Mouse (Mus musculus) brain, embryonic 14.5 days (tissue): Measurements from ENCODE around the gene Dnaaf2. TPM values are rescaled to one million over a fixed set of nuclear protein-coding genes. Genes with fewer than 3 reads are reported as not detected.

Experiments
- DNase-seq: peaks from one replicate; pipeline ENCODE4 v3.0.0-alpha.2; 2011; ENCODE audit warnings: low read depth
- CTCF ChIP-seq: fragments of 200-500 bp; IDR thresholded peaks from 2 replicates; pipeline ENCODE4 v1.5.1; 2012; ENCODE audit warnings: inconsistent platforms, mild to moderate bottlenecking, moderate library complexity, borderline replicate concordance; ENCODE audit not compliant: insufficient read depth, insufficient read length; ENCODE audit errors: extremely low read depth
- POLR2A ChIP-seq: fragments of 200-500 bp; IDR thresholded peaks from 2 replicates; pipeline ENCODE4 v1.6.1; 2012; ENCODE audit warnings: mild to moderate bottlenecking, inconsistent platforms, borderline replicate concordance; ENCODE audit not compliant: poor library complexity, insufficient read depth, insufficient read length, severe bottlenecking; ENCODE audit errors: extremely low read depth
- polyA plus RNA-seq: library from polyadenylated mRNA; depleted of rRNA; stranded (reverse); fragments of >200 nt; gene quantifications from 2 replicates; pipeline ENCODE4 v1.2.3, GENCODE M21; 2012; rRNA removed

The Dnaaf2 gene
- 4.6 and 5.7 TPM in 2 replicates for polyA plus RNA-seq

GRCm38 (mm10) chr12:69198164-69198535, at the start of gene Dnaaf2:
Gene Dnaaf2, minus strand, starts transcription at chr12:69198429.
- no peak for TF ChIP-seq POLR2A
- TF ChIP-seq CTCF = no peak
- peak; percentile 80 for DNase-seq

DNA sequence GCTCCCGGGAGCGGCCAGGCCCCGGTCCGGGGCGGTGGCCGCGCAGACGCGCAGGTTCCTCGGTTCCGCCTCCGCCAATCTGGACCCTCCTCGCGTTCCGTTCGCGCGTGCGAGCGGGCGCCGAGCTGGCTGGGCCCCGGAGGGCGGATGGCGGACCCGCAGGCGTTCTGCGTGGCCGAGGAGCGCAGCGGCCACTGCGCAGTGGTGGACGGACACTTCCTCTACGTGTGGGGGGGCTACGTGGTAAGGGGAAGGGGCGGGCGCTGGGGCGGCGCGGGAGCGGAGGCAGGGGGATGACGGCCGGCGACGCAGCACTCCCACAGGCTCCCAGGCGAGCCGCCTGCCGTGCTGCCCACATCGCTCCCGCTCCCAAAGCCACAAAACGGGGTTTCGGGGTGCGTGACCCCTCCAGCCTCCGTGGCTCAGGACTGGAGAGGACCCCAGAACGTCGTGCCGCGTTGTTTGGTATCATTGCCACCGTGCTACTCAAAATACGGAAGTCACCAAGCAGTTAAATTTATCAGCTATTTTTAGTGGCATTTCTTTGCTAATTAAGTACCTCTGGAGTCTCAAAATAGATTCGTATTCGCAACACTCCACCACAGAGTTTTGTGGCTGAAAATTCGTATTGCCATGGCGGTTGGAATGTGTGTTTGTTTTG, 43.7 kb upstream of the Dnaaf2 start:
- TF ChIP-seq CTCF (no peak), POLR2A (peak; percentile 96)
- peak; percentile 87 for DNase-seq

GRCm38 (mm10) chr12:69241405-69241770, 43.2 kb upstream of the Dnaaf2 start:
- no peak for TF ChIP-seq POLR2A
- TF ChIP-seq CTCF = no peak
- DNase-seq = no peak

- TF ChIP-seq POLR2A = no peak
- DNase-seq = no peak
Observed at GRCm38 (mm10) chr12:69240876-69241275, 42.6 kb upstream of the Dnaaf2 start, which contains the start of gene Klhdc1. Gene Klhdc1, plus strand, starts transcription at chr12:69241176.

DNA sequence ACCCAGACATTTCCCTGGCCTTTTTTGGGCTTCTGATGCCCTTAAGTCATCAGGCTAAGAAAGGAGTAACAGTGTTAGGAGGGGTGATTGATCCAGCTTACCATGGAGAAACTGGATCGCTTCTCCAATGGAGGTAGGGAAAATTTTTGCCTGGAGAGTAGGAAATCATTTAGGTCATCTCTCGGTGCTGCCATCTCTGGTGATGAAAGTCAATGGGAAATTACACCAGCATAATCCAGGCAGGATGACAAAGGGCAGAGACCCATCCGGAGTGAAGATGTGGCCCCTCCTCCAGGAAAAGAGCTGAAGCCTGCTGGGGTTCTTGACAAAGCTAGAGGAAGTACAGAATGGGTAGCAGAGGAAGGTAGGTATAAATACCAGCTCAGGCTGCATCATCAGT, 40.1 kb upstream of the Dnaaf2 start:
- TF ChIP-seq CTCF = no peak
- TF ChIP-seq POLR2A = no peak
- no peak for DNase-seq

DNA sequence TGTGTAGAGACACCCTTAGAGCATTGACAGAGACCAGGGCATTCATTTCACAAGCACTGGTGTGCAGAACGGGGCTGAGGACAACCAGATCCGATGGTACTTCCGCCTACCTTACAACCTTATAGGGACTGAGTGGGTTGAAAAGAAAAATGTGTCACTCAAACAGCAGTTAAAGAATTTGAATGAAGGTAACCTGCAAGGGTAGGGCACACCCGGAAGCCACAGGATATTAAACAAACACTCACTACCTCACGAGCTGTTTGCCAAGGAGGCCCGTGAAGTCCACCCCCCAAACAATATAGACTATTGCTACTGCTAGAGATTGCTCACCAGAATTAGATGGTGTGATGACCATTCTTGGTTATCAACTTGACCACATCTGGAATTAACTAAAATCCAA, 37.6 kb upstream of the Dnaaf2 start:
- TF ChIP-seq CTCF (no peak), POLR2A (no peak)
- no peak for DNase-seq

DNA sequence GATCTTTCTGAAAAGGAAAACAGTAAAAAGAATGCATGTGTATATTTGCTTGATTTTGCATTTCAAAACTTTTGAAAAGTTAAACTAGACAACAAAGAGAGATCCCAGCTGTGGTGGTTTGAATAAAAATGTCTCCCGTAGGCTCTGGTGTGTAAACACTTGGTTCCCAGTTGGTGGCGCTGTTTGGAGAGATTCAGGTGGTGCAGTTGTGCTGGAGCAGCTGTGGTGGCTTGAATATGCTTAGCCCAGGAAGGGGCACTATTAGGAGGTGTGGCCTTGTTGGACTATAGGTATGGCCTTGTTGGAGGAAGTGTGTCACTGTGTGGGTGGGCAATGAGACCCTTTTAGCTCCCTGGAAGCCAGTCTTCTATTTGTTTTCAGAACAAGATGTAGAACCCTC, 31.0 kb upstream of the Dnaaf2 start:
- TF ChIP-seq CTCF (no peak), POLR2A (no peak)
- DNase-seq = no peak

DNA sequence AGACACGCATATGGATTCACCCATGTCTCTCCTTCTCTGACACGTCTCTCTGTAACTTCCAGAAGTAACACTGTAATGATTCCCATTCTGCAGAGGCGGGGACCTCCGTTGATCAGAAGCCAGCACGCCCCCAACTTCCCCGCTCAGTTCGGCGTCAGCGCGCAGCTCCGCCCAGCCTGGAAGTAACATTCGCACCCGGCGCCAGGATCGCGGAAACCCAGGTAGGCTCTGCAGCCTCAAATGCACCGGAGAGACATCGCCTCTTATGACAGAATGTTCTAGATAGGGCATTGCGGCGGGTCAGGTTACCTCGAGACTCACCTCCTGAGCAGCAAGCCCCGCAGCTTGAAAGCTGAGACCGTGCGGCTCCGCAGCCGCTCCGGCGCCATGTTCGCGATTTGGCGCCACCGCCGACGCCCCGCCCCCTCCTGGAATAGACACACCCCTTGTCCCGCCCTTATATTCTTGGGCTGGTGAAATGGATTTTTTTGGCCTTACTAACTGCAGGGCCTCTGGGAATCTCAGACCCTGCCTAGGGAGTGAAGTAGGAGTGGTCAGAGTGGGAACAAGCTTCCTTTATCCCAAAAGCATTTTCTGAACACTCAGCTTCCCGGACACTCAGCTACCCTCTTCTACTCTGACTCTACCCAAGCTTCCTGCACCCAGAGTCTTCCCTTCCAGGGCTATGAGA, 29.7 kb upstream of the Dnaaf2 start, which contains the start of gene Pole2:
TSS of gene Pole2 (minus strand) at position 420 of the 691 bp plus-strand sequence.
- TF ChIP-seq CTCF (no peak), POLR2A (peak; percentile 55; the same call in 1 of the 2 replicates)
- peak; percentile 92 for DNase-seq

- DNase-seq = no peak
- TF ChIP-seq CTCF (no peak), POLR2A (no peak)
Observed at GRCm38 (mm10) chr12:69220613-69221277, 22.5 kb upstream of the Dnaaf2 start.

DNA sequence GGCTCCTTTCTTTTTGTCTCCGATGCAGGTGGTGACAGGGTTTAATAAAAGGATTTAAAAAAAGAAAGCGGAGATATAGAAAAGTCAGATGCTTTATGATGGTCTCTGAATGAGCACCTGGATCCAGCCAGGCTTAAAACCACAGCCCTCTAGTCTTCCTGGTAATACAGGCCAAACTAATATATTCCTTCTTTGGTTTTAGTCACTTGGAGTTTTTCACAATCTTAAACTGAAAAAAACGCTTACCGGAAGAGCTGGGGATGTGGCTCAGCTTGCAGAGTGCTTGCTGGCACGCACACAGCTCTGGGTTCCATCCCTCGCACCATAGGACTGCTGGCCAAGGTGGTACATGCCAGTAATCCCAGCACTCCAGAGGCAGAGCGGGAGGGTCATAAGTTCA, 18.4 kb upstream of the Dnaaf2 start:
- DNase-seq = no peak
- TF ChIP-seq POLR2A = no peak
- no peak for TF ChIP-seq CTCF

DNA sequence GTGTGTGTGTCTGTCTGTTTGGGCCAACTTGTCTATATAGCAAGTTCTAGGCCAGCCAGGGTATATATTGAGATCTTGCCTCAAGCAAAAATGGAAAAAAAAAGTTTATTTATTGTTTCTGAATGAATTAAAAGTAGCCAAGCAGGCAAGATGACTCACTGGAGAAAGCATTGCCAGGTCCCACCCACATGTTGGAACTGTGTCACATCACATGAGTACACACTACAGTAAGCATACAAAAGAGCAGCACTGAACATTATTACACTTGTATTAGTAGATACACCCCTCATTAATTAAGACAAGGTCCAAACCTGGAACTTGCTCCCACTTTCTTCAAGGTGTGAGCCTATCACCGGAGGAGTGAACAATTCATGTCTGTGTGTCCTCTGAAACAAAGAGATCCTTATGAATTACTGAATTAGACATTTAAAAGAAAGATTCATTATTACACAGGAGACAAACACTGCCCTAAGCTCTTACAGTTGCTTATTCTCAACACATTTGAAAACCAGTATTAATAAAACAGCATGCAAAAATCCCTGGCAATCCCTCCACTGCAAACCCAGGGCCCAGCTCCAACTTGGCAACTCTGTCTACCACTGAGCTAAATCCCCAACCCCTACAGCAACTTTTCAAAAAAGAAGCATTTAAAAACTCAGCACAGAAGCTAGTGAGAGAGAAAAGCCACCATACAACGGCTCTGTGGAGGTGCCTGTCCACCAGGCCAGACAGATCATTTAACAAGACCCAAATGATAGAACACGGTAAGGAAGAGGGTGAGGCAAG, 17.0 kb upstream of the Dnaaf2 start:
- DNase-seq = peak; percentile 49
- TF ChIP-seq CTCF (no peak), POLR2A (no peak)

DNA sequence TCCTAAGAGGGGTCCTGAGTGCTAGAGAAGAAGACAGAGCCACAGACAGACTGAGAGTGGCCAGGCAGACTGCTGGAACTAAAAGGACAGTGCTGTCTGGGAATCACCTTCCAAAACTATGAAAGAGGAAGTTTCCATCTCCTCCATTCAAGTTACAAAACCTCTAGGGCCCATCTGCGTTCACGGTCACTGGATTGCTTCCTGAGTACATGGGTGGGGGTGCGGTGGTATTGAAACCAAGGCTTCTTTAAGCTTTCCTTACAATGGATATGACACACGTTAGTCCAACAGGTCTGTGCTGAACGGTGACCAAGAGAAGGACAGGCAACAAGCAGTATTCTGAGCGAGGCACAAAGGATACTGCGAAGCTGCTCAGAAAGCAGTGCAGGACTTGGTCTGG, 16.2 kb upstream of the Dnaaf2 start:
- no peak for DNase-seq
- TF ChIP-seq CTCF = no peak
- no peak for TF ChIP-seq POLR2A
